Mouse (Mus musculus): ENCODE measurements around the gene Mageb5. TPM values are rescaled to one million over a fixed set of nuclear protein-coding genes. Genes with fewer than 3 reads are reported as not detected.
"Not testable (repeated sequence)": the region's sequence is repeated elsewhere in the genome, so short reads cannot be mapped to it uniquely, and the experiment has no call there.

Gene Mageb5
- not detected in 2 replicates for polyA plus RNA-seq (2012; rRNA removed)

DNA sequence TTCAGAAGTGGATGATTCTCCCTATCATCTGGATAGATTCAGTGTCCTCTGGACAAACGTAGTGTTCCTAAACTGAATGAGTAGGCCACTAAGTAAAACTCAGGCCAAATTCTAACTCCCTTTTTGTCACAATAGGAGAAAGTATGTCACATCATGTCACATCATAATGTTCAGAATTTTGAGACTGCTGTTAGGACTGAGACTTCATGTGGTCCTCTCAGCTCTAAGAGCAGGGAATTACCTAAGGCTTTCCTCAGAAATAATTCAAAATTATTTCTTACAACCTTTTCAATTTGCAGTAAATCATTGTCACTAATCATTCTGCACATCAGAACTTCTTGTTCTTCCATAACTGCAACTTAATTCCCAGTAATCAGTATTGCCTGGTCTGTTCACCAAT is at the start of gene Mageb5:
Gene Mageb5, minus strand, starts transcription at position 101 of the 400 bp plus-strand sequence.
- H3K4me3 ChIP-seq (replicated peaks; ENCODE audit: extremely low read depth, low read depth, low read length); H3K4me1 ChIP-seq (ENCODE audit: control insufficient read depth, insufficient read depth, low read length); DNase-seq: not testable (repeated sequence)
- 76% methylated on average over 1 of the region's 1 CpGs for WGBS

DNA sequence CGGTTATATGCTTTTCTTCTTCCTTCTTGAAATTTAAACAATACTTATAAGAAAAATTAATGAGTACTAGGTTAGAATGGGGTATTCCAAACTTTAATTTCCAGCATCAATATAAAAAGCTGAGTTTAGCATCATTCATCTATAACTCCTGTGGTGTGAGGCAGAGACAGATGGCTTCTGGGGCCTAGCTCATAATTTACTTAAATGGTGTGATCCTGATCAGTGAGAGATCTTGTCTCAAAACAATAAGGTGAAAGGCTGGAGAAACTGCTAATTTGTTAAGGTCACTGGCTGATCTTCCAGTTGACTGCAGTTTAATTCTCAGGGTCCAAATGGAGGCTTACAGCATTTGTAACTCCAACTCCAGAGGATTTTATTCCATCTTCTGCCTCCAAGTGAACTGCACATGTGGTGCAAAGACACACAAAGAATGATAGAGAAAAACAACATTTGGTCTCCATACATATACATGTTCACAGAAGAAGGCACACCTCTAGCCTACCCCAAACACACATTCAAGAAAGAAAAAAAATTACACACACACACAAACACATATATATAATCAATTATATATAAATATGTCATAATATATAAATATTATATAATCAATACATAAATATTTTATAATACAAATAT is 23.1 kb downstream of the Mageb5 start:
- not testable (repeated sequence) for H3K4me1 ChIP-seq (ENCODE audit: control insufficient read depth, insufficient read depth, low read length); H3K4me3 ChIP-seq (replicated peaks; ENCODE audit: extremely low read depth, low read depth, low read length); DNase-seq
- WGBS: no CpG with 5 or more reads among the region's 1 CpGs

Other genes with a start within 250 kb of the Mageb5 start
- gene 1700084M14Rik, start 207.1 kb downstream of the Mageb5 start, polyA plus RNA-seq (2012; rRNA removed): not detected in 2 replicates
- not detected in 2 replicates for gene Gm14781, start 150.8 kb downstream of the Mageb5 start, polyA plus RNA-seq (2012; rRNA removed)
- not detected in 2 replicates for gene Mageb1, start 233.3 kb upstream of the Mageb5 start, polyA plus RNA-seq (2012; rRNA removed)